Mouse (Mus musculus) forebrain, embryonic 14.5 days (tissue): Measurements from ENCODE around the gene Gm8994. TPM values are rescaled to one million over a fixed set of nuclear protein-coding genes. Genes with fewer than 3 reads are reported as not detected.
"Not testable (repeated sequence)": the region's sequence is repeated elsewhere in the genome, so short reads cannot be mapped to it uniquely, and the experiment has no call there.

Source experiments
- ATAC-seq: fragments of 200-750 bp; cut with Nextera tagmentation; 2 replicates; pipeline ENCODE4 v1.8.0; 2017; ENCODE audit warnings: mild to moderate bottlenecking, moderate library complexity
- DNase-seq: peaks from one replicate; pipeline ENCODE4 v3.0.0-alpha.2; 2015; ENCODE audit warnings: low spot score
- H3K27ac ChIP-seq: fragments of 300-500 bp; sonication (generic); 2 replicates; pipeline ENCODE4 v1.5.1; 2014; ENCODE audit warnings: low read depth, mild to moderate bottlenecking, control low read depth, low read length, moderate library complexity
- H3K27me3 ChIP-seq: fragments of 300-500 bp; sonication (generic); replicated peaks from 2 replicates; pipeline ENCODE4 v1.6.1; 2014; ENCODE audit warnings: low read length, control low read depth, mixed read lengths; ENCODE audit not compliant: control insufficient read depth, insufficient read depth
- H3K36me3 ChIP-seq: fragments of 300-500 bp; sonication (generic); 2 replicates; pipeline ENCODE4 v1.6.1; 2014; ENCODE audit warnings: low read length, control low read depth; ENCODE audit not compliant: control insufficient read depth, insufficient read depth
- H3K4me1 ChIP-seq: fragments of 300-500 bp; sonication (generic); 2 replicates; pipeline ENCODE4 v1.6.1; 2014; ENCODE audit warnings: antibody characterized with exemption, low read length, control low read depth; ENCODE audit not compliant: control insufficient read depth, insufficient read depth
- H3K4me2 ChIP-seq: fragments of 300-500 bp; sonication (generic); 2 replicates; pipeline ENCODE4 v1.6.1; 2014; ENCODE audit warnings: mild to moderate bottlenecking, control low read depth, low read length
- H3K4me3 ChIP-seq: fragments of 300-500 bp; sonication (generic); 2 replicates; pipeline ENCODE4 v1.5.1; 2014; ENCODE audit warnings: low read depth, low read length, control low read depth
- H3K9ac ChIP-seq: fragments of 300-500 bp; sonication (generic); 2 replicates; pipeline ENCODE4 v1.6.1; 2014; ENCODE audit warnings: mild to moderate bottlenecking, low read length, control low read depth, moderate library complexity
- H3K9me3 ChIP-seq: fragments of 300-500 bp; sonication (generic); replicated peaks from 2 replicates; pipeline ENCODE4 v1.6.1; 2016; ENCODE audit warnings: low read length, control low read depth, mixed read lengths; ENCODE audit not compliant: control insufficient read depth
- WGBS: fragments of 180-500 bp; shearing (Covaris S2); extraction: QIAGEN DNeasy Blood & Tissue Kit; methylation state at CpG from one replicate; pipeline ENCODE4 v1.1.7; 2014; 5-methylcytosine and 5-hydroxymethylcytosine counted together
- polyA plus RNA-seq: library from polyadenylated mRNA; unstranded; fragments of >200 nt; fragmentation: Nextera tagmentation; extraction: Ambion mirVana; gene quantifications from 2 replicates; pipeline ENCODE4 v1.2.1, GENCODE M21; 2014

Gene Gm8994
- polyA plus RNA-seq, 1 experiment from 2014 or later: not detected

- H3K9ac ChIP-seq: no peak overlapping the region
- WGBS: 85% methylated on average over 2 of the region's 2 CpGs
- H3K27ac ChIP-seq: no peak overlapping the region
- no peaks in the 10 kb centered on the region for H3K27me3 ChIP-seq
- no peak overlapping the region for H3K4me2 ChIP-seq
- DNase-seq (no peak), ATAC-seq (no peak)
- H3K9me3 ChIP-seq: no peaks in the 10 kb centered on the region
- H3K4me1 ChIP-seq: no peaks in the 10 kb centered on the region
- no peaks in the 10 kb centered on the region for H3K36me3 ChIP-seq
- H3K4me3 ChIP-seq: no peak overlapping the region
Measured at GRCm38 (mm10) chr6:136296251-136296650, 31.1 kb upstream of the Gm8994 start.

GRCm38 (mm10) chr6:136303514-136303913, 23.8 kb upstream of the Gm8994 start:
- Histone ChIP-seq H3K4me2 (no peak overlapping the region), H3K4me1 (no peaks in the 10 kb centered on the region), H3K9me3 (no peaks in the 10 kb centered on the region), H3K27ac (no peak overlapping the region), H3K4me3 (no peak overlapping the region), H3K27me3 (no peaks in the 10 kb centered on the region), H3K36me3 (no peaks in the 10 kb centered on the region), H3K9ac (no peak overlapping the region)
- no peak for ATAC-seq
- DNase-seq: no peak

GRCm38 (mm10) chr6:136304369-136304988, 22.9 kb upstream of the Gm8994 start:
- Histone ChIP-seq H3K4me2 (no peak overlapping the region), H3K27me3 (no peaks in the 10 kb centered on the region), H3K4me3 (no peak overlapping the region), H3K36me3 (no peaks in the 10 kb centered on the region), H3K9ac (no peak overlapping the region), H3K9me3 (no peaks in the 10 kb centered on the region), H3K4me1 (no peaks in the 10 kb centered on the region), H3K27ac (no peak overlapping the region)
- ATAC-seq: peak; percentile 40; the same call in 1 of the 2 replicates
- peak; percentile 54 for DNase-seq
- 75% methylated on average over 11 of the region's 11 CpGs for WGBS

- H3K4me1 ChIP-seq: no peaks in the 10 kb centered on the region
- no peak overlapping the region for H3K9ac ChIP-seq
- ATAC-seq (no peak), DNase-seq (no peak)
- 85% methylated on average over 2 of the region's 2 CpGs for WGBS
- no peaks in the 10 kb centered on the region for H3K36me3 ChIP-seq
- H3K27me3 ChIP-seq: no peaks in the 10 kb centered on the region
- no peak overlapping the region for H3K4me2 ChIP-seq
- H3K4me3 ChIP-seq: no peak overlapping the region
- no peak overlapping the region for H3K27ac ChIP-seq
- no peaks in the 10 kb centered on the region for H3K9me3 ChIP-seq
Measured at GRCm38 (mm10) chr6:136309487-136309886, 17.9 kb upstream of the Gm8994 start.

- H3K9me3 ChIP-seq, ATAC-seq, H3K36me3 ChIP-seq, DNase-seq, H3K9ac ChIP-seq, H3K27ac ChIP-seq, H3K4me3 ChIP-seq, H3K27me3 ChIP-seq, H3K4me1 ChIP-seq, H3K4me2 ChIP-seq: not testable (repeated sequence)
- WGBS: 96% methylated on average over 26 of the region's 26 CpGs
Measured at GRCm38 (mm10) chr6:136328416-136328815, 1.1 kb downstream of the Gm8994 start.

GRCm38 (mm10) chr6:136340669-136341068, 13.3 kb downstream of the Gm8994 start:
- no peak for ATAC-seq
- WGBS: 92% methylated on average over 5 of the region's 5 CpGs
- Histone ChIP-seq H3K4me1 (no peaks in the 10 kb centered on the region), H3K9ac (no peak overlapping the region), H3K27ac (no peak overlapping the region), H3K4me2 (no peak overlapping the region), H3K4me3 (no peak overlapping the region), H3K9me3 (no peaks in the 10 kb centered on the region), H3K36me3 (no peaks in the 10 kb centered on the region), H3K27me3 (no peaks in the 10 kb centered on the region)
- no peak for DNase-seq

- no peak overlapping the region for H3K9ac ChIP-seq
- WGBS: 87% methylated on average over 1 of the region's 1 CpGs
- no peaks in the 10 kb centered on the region for H3K36me3 ChIP-seq
- DNase-seq (no peak), ATAC-seq (no peak)
- no peaks in the 10 kb centered on the region for H3K27me3 ChIP-seq
- H3K27ac ChIP-seq: no peak overlapping the region
- H3K4me2 ChIP-seq: no peak overlapping the region
- no peaks in the 10 kb centered on the region for H3K4me1 ChIP-seq
- H3K4me3 ChIP-seq: no peak overlapping the region
- H3K9me3 ChIP-seq: no peaks in the 10 kb centered on the region
Measured at GRCm38 (mm10) chr6:136341093-136341492, 13.8 kb downstream of the Gm8994 start.

DNA sequence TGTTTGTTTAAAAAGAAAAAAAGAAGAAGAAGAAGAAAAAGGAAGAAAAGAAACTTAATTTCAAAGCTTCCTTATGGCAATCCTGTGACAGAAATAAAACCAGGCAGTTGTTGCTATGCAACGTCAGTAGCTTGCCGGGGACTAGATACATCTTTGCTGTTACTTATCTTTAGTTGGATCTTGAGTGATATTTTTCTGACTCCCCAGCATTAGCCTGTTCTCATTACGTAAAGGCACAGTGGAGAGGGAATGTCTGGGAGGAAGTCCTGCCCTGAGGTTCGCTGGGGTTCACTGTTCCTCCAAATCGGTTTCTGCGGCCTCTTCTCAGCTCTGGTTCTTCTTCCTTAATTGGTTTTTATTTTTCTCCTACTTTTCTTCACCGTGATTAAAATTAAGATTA, 16.5 kb downstream of the Gm8994 start:
- H3K9me3 ChIP-seq: no peaks in the 10 kb centered on the region
- no peaks in the 10 kb centered on the region for H3K4me1 ChIP-seq
- H3K27ac ChIP-seq: no peak overlapping the region
- no peaks in the 10 kb centered on the region for H3K36me3 ChIP-seq
- H3K27me3 ChIP-seq: no peaks in the 10 kb centered on the region
- no peak overlapping the region for H3K9ac ChIP-seq
- DNase-seq: no peak
- WGBS: 92% methylated on average over 7 of the region's 7 CpGs
- no peak overlapping the region for H3K4me2 ChIP-seq
- no peak for ATAC-seq
- no peak overlapping the region for H3K4me3 ChIP-seq

DNA sequence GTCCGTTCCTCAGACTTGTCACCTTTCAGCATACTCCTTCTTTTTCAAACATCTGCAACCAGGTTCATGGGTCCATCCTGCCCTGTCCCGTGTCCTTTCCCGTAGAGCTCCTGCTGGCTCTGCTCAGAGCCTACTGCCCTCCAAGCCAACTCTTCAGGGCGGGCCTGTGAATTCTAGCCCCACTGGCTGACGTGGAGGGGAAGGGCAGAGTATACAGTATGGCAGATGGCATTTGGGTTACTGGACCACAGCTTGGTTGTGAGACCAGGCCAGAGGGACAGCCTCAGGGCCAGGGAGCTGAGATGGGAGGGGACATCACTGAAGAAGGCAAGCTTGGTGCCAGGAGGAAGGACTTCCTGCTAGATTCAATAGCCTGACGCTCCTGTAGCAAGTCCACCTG, 17.7 kb downstream of the Gm8994 start:
- ATAC-seq (no peak), DNase-seq (no peak)
- Histone ChIP-seq H3K9me3 (no peaks in the 10 kb centered on the region), H3K4me1 (no peaks in the 10 kb centered on the region), H3K27me3 (no peaks in the 10 kb centered on the region), H3K4me2 (no peak overlapping the region), H3K9ac (no peak overlapping the region), H3K27ac (no peak overlapping the region), H3K36me3 (no peaks in the 10 kb centered on the region), H3K4me3 (no peak overlapping the region)
- 92% methylated on average over 6 of the region's 6 CpGs for WGBS
